Comparison of ENCODE assay signal across 11 mouse cellular contexts in the genomic region with DNA sequence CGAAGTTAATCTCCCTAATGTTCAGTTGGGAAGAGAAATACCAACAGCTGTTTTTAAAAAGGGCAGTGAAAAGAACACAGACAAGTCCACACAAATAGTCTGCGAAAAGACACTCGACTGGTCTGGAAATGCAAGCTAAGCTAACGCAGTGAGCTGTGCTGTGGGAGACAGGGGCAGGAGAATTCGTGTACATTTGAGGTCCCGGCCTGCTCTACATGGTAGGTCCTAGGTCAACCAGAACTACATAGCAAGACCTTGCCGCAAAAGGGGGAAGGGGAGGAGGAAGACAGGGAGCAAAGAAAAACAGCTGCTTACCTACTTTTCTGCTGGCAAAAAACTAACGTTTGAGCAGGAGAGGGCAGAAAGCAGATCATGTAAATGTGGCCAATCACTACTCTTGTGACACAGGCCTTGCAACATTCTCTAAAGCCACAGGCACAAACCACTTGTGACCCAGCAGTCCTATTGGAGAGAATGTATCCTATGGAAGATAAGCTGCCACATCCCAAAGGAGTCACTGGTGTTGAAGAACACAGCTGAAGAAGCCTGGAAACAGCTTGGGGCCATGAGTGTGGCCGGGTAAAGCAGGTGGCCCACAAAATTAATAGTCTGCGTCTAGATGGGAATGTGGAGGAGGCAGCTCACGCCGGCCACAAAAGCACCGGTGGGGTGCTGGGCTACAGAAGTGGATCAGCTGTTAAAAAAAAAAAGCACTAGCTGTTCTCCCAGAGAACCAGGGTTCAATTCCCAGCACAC.
DNase-seq lines count a peak whose midpoint lies in the region; ATAC-seq lines count a peak whose summit lies in the region.
"Had no signal": no experiment of that assay in that cellular context is flagged by ENCODE, and none has a peak within 500 bp of the region (broad histone marks: within the 10 kb centered on the region; RNA-seq: fewer than 3 reads in every experiment).

No protein-coding gene starts in this region.

- H3K36me3 ChIP-seq in embryonic facial prominence, embryonic 13.5 days = no peaks in the 10 kb centered on the region
- H3K36me3 ChIP-seq in embryonic facial prominence, embryonic 10.5 days (replicated peaks) = peaks cover 25% of the 10 kb centered on the region
- no peaks in the 10 kb centered on the region for H3K36me3 ChIP-seq in lung, embryonic 15.5 days
- H3K36me3 ChIP-seq: intestine, embryonic 15.5 days had no signal

- no peak for ATAC-seq in embryonic facial prominence, embryonic 13.5 days (ENCODE audit: insufficient number of reproducible peaks, insufficient read depth, low FRiP score, low TSS enrichment, low read depth)
- no peak for ATAC-seq in lung, embryonic 15.5 days (ENCODE audit: borderline replicate concordance, extremely low read depth, low FRiP score, low TSS enrichment)
- ATAC-seq: intestine, embryonic 15.5 days had no signal

- H3K4me2 ChIP-seq in embryonic facial prominence, embryonic 13.5 days = no peak overlapping the region
- H3K4me2 ChIP-seq in lung, embryonic 15.5 days = no peak overlapping the region
- H3K4me2 ChIP-seq: intestine, embryonic 15.5 days had no signal

- 64% methylated on average over 13 of the region's 13 CpGs for WGBS in embryonic facial prominence, embryonic 13.5 days
- 85% methylated on average over 13 of the region's 13 CpGs for WGBS in embryonic facial prominence, embryonic 10.5 days
- 56% methylated on average over 13 of the region's 13 CpGs for WGBS in lung, embryonic 15.5 days

- H3K27ac ChIP-seq in embryonic facial prominence, embryonic 13.5 days = peak overlapping the region; percentile 62
- H3K27ac ChIP-seq in embryonic facial prominence, embryonic 10.5 days (replicated peaks) = no peak overlapping the region
- peak overlapping the region; percentile 79 for H3K27ac ChIP-seq in brown adipose tissue, adult 24 weeks (replicated peaks; ENCODE audit: low read depth, low read length)
- peak overlapping the region; percentile 90 for H3K27ac ChIP-seq in lung, embryonic 15.5 days
- H3K27ac ChIP-seq: heart, adult 2 months; intestine, embryonic 15.5 days had no signal

- H3K4me3 ChIP-seq in embryonic facial prominence, embryonic 13.5 days = no peak overlapping the region
- no peak overlapping the region for H3K4me3 ChIP-seq in embryonic facial prominence, embryonic 10.5 days
- H3K4me3 ChIP-seq in brown adipose tissue, adult 24 weeks (ENCODE audit: insufficient read depth, low read depth, low read length) = no peak overlapping the region
- no peak overlapping the region for H3K4me3 ChIP-seq in lung, embryonic 15.5 days
- H3K4me3 ChIP-seq: heart, adult 2 months; intestine, embryonic 15.5 days had no signal

- no peaks in the 10 kb centered on the region for H3K9me3 ChIP-seq in embryonic facial prominence, embryonic 13.5 days
- no peaks in the 10 kb centered on the region for H3K9me3 ChIP-seq in embryonic facial prominence, embryonic 10.5 days
- H3K9me3 ChIP-seq in lung, embryonic 15.5 days = no peaks in the 10 kb centered on the region
- H3K9me3 ChIP-seq: intestine, embryonic 15.5 days had no signal

- no peak for DNase-seq in embryonic facial prominence, embryonic 10.5 days (ENCODE audit: low spot score)
- DNase-seq in kidney, postnatal 14 days = peak; percentile 18
- DNase-seq in kidney, adult 9 months = no peak
- no peak for DNase-seq in Muller cell, postnatal 12 days (ENCODE audit: inconsistent ontology term)
- no peak for DNase-seq in gastrocnemius, postnatal 4 days (ENCODE audit: low spot score in 2 of 2)
- DNase-seq: heart, adult 2 months; right cerebral cortex, adult 18-20 months had no signal

- H3K4me1 ChIP-seq in embryonic facial prominence, embryonic 13.5 days = peaks cover 23% of the 10 kb centered on the region
- H3K4me1 ChIP-seq in embryonic facial prominence, embryonic 10.5 days = peaks cover 43% of the 10 kb centered on the region
- peaks cover 50% of the 10 kb centered on the region for H3K4me1 ChIP-seq in brown adipose tissue, adult 24 weeks (ENCODE audit: control insufficient read depth, insufficient read depth, insufficient read length, low read length)
- H3K4me1 ChIP-seq in lung, embryonic 15.5 days = peaks cover 43% of the 10 kb centered on the region

- H3K9ac ChIP-seq in embryonic facial prominence, embryonic 13.5 days = 0 out of 2 replicates have a peak overlapping the region, but pooled peaks have one; percentile 16
- H3K9ac ChIP-seq in lung, embryonic 15.5 days = 0 out of 2 replicates have a peak overlapping the region, but pooled peaks have one; percentile 0
- H3K9ac ChIP-seq: intestine, embryonic 15.5 days had no signal

- H3K27me3 ChIP-seq in embryonic facial prominence, embryonic 13.5 days = no peaks in the 10 kb centered on the region
- H3K27me3 ChIP-seq in embryonic facial prominence, embryonic 10.5 days (replicated peaks; ENCODE audit: low read depth, poor library complexity, severe bottlenecking) = no peaks in the 10 kb centered on the region
- H3K27me3 ChIP-seq in lung, embryonic 15.5 days = no peaks in the 10 kb centered on the region
- H3K27me3 ChIP-seq: intestine, embryonic 15.5 days had no signal
